Mouse (Mus musculus): ENCODE results near the gene Mrc2.
A peak's percentile ranks its signal among the peaks of the same experiment; 100 is the strongest.

Mrc2 gene

DNA sequence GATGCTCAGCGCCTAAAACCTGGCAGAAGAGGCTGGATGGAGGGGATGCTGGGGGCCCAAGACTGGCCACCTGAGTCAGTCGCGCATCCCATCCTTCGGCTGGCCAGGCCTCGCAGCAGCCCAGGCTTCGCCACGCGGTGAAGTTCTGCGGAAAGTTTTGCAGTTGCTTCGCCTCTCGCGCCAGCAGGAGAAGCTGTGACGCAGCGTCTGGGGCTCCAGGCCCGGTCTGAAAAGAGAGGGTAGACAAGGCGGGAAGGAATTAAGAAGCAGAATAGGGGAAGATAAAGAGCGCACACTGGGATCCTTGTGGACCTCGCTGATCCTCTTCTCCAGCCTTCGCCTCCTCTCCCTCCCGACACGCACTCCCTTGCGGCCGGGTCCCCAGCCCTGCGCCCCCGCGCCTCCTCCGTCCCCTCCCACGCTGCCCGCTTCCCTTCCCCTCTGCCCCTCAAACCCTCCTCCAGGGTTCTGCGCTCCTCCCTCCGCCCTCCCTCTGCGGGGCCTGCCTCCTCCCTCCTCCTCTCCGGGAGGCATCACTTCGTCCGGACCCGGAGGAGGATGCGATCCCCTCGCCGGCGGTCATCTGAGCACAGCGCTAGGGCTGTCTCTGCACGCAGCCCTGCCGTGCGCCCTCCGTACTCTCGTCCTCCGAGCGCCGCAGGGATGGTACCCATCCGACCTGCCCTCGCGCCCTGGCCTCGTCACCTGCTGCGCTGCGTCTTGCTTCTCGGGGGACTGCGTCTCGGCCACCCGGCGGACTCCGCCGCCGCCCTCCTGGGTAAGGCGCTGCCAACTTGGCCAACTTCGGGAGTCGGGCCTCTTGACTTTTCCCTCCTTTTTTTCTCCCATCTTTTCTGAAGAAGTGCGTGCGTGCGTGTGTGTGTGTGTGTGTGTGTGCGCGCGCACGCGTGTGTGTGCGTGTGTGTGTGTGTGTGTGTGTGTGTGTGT lies at the start of gene Mrc2:
Mrc2 (plus strand) TSS at position 520 of the 948 bp plus-strand sequence.
- DNase-seq (ENCODE audit: low spot score) = peak; percentile 84

DNA sequence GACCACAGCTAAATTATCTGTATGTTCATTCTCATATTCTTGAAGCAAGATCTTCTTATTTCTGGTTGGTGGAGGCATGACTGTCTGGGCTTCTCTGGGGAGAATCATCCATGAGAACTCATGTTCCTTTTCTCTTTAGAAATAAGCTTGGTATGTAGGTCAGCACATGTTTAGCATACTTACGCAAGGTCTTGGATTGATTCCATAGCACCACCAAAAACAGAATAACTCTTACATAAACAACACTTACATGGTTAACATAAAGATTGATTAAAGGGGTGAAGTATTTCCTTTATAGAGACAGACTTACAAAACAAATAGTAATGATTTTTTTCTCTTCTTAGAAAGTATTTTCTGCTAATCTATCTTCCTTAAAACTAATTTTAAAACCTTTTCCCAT lies 46.1 kb upstream of the Mrc2 start:
- DNase-seq (ENCODE audit: low spot score) = no peak

DNA sequence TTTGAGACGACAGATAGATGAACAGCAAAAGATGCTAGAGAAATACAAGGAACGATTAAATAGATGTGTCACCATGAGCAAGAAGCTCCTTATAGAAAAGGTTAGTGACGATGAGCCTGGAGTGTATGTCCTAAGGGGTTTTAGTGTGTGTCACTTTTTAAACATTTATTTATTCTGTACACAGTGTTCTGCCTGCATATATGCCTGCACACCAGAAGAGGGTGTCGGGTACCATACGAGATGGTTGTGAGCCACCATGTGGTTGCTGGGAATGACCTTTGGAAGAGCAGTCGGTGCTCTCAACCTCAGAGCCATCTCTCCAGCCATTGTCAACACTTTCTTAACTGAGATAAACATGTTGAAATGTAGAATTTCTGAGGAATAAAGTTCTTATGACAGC lies 45.7 kb upstream of the Mrc2 start:
- no peak for DNase-seq (ENCODE audit: low spot score)

DNA sequence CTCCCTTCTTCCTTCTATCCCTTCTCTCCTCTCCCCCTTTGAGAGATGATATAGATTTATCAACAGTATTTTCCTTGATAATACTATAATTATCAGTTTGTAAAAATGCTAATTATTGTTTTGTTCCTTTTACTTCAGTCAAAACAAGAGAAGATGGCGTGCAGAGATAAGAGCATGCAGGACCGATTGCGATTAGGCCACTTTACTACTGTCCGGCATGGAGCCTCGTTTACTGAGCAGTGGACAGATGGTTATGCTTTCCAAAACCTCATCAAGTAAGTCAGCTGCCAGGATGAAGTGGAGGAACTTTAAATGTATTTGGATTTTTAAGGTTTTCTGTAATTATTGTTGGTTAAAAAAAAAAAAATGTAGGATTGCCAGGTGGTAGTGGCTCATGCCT lies 45.1 kb upstream of the Mrc2 start:
- DNase-seq (ENCODE audit: low spot score) = no peak

DNA sequence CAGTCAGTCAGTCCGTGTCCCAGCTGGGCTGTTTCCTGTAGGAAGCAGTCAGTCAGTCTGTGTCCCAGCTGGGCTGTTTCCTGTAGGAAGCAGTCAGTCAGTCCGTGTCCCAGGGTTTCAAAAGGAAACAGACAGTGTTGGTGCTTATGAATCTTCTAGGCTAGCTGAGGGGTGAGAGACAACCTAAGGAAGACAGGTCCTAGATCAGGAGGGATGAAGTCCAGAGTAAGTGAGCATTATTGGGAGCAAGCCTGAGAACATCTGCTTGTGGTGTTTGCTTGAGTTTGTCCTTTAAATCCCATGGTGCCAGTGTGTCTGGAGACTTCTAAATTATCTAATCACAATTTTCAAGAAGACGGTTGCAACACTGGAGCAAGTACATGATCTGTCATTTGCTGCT lies 32.7 kb upstream of the Mrc2 start:
- no peak for DNase-seq (ENCODE audit: low spot score)

DNA sequence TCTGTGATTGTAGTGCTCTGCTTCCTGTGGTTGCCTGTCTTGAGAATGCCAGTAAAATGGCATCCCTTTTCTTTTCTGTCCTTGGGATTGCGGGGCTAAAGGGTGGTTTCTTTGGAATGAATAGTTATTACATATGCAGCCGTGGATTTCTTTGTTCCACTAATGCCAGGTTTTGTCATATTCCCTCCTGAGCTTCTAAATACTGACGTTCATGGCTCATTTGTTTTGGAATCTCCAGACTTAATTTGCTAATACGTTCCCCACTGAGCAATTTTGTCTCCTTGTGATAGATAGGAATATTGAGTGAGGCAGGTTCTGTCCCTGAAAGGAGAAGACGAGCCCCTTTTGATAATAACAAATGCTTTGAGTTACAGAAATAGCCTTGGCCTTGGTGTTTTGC lies 31.3 kb upstream of the Mrc2 start:
- DNase-seq (ENCODE audit: low spot score) = no peak

DNA sequence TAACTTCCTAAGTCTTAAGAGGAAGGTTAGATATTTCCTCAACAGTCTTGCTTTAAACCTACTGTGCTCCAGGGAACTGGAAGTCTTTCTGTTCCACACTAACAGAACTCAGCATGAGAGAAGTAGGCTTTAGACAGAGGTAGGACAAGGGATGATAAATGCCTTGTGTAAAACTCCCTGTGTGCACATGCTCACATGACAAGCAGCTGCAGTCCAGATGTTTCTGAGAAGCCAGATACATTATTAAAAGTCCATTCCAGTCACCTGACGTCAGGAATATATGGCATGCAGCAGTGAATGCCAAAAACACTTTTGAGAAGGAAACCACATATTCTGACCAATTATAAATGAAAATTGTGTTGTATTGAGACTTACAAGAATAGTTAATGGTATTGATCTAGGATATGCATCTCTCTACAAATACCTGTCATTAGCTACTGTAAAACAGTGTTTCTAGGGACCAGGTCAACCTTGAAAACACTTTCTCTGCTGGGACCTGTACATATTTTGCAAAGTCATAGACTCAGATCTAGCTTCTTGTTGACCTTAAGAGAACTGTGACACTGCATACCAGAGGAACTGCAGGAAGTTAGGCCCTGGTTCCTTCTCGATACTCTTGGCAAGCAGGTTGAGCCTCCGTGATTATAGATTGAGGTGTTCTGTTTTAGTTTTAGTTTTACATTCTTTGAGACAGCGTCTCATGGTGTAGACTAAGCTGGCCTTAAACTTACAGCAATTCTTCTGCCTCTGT lies 30.7 kb upstream of the Mrc2 start:
- DNase-seq (ENCODE audit: low spot score) = peak; percentile 55

DNA sequence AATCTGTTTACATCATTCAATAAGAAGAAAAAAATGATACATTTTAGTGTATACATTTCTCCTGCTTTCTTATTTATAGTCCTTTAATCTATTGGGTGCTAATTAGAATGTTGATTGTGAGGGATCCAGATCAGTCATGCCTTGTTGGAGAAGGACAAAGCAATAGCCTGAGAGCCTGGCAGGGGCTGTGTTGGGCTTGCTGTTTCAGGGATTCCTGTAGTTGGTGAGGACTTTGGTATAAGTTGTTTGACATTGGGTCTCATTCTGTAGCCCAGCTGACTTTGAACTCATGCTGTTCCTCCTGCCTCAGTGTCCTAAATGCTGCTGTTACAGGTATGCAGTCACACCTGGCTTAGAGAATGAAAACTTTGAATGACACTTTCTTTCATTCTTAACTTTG lies 27.9 kb upstream of the Mrc2 start:
- DNase-seq (ENCODE audit: low spot score) = no peak

DNA sequence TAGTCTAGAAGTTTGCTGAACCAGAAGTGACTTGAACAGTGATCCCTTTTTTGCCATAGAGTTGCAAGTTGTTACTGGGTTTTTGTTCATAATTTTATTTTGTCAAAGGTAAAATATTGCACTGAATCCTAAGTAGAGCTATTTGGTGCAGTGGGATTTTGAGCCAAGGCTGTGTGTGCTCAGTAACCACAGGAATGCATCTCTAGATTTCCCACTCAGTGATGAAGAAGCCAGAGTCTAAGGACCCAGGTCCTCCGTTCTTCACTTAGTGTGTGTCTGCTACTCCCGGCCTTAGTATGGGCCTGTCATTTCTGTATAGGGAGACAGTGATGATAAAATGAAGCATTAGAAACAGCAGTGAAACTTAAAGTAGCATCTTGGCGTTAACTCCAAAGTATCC lies 27.5 kb upstream of the Mrc2 start:
- DNase-seq (ENCODE audit: low spot score) = no peak

DNA sequence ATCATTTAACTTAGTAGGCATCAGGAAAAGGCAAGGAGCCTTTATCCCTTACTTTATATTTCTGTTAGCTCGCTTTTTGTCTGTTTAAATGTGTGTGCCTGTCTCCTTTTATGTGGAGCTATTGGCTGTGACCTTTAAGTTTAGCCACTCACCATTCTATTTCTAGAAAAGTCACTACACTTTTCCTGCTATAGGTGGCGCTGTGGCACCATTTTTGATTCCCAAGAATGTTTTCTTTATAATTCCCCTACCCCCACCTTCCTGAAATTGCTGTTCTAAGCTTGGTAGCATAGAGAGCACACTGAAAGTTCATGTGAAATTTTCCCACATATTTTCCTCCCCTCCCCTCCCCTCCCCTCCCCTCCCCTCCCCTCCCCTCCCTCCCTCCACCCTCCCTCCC lies 22.3 kb upstream of the Mrc2 start:
- peak; percentile 87 for DNase-seq (ENCODE audit: low spot score)

DNA sequence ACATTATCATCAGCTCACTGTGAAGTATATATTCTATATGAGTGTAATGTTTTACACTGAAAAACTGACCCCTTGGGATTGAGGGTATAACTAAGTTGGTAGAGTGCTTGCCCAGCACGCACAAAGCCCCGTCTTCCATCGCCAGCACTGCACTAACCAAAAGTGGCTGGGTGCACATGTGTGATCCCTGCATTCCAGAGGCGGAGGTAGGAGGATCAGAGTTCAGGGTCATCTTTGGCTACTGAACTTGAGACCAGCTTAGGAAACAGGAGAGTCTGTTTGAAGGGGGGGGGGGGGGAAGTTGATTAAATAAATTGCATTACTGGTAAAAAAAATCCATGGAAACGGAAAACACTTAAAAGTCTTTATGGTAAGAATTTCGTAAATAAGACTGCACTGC lies 12.0 kb upstream of the Mrc2 start:
- no peak for DNase-seq (ENCODE audit: low spot score)

DNA sequence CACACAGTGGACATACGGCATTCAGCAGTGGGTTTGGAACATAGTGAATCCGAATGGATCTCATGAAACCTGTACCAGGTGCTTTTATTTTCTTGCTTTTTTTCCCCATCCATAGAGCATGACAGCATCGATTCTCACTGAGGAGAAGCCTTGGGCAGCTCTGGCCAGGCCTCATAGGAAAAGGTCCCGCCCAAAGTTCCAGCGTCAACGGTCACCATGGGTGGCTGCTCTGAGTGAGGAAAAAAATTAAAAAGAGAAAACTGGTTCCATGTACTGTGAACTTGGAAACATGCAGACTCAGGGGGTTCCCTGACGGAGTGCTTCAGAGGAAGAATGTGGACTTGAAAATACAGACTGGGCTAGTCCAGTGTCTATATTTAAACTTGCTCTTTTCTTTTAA lies 11.2 kb upstream of the Mrc2 start:
- no peak for DNase-seq (ENCODE audit: low spot score)

DNA sequence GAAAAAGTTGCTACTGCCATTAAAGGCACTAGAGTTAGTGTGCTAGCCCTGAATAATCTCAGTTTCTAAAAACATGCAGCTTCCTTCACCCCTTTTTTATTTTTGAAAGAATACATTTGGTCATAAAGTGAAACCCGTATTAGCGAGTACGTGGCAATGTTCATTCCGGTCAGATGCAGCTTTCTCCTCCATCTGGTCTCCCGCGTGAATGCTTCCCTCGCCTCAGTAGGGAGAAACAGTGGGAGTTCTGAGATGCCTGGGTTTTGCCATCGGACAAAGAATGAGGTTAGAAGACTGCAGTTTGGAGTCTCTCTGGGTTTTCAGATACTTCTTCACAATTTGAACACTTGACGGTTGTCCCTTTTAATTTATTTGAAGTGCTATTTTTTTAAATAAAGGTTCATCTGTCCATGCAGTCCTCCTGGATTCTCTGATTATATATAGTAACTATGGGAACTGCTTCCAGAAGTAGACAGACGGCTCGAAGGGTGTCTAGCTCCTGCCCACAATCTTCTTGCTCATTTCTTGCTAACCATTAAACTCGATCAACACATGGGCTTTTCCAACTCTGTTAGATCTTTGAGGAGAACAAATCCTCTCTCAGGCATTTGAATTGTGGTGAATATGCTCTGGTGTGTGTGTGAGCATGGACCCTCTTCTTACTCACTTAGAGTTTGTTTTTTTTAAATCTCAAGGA lies 10.5 kb upstream of the Mrc2 start:
- DNase-seq (ENCODE audit: low spot score) = no peak

DNA sequence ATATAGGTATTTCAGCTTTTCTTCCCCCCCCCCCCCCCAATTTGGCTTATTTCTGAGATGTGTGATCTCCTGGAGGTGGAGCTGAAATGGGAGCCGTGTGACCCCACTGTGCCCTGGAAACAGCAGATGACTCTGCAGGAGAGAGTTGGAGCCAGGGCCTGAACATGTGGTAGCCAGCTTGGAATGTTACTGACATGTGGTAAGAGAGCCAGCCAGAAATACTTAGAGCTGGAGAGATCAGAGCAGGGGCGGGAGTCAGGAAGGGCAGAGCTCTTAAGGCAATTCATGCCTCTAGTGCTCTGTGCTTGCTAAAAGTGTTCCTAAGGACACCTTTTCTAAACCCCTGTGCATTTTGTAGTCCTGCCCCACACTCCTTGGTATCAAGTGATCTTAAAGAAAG lies 10.0 kb upstream of the Mrc2 start:
- DNase-seq (ENCODE audit: low spot score) = peak; percentile 79

DNA sequence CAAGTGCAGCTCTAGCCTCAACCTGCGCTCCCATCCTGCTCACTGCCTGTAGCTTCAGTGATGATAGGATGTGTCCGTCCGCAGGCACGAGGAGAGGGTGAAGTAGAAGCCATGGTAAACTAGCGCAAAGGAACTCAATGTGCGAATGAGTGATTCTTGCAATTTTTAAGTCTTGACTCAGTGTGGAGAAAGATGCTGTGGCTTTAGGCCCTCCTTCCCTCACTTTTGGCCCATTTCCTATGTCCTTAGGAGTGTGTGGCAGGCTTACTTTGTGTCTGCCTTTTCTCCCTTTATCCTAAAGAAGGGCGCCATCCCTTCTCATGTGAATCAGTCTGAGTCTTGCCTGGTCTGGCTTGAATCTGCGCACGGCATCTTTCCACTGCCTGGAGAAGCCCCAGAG lies 9.4 kb upstream of the Mrc2 start:
- DNase-seq (ENCODE audit: low spot score) = no peak

DNA sequence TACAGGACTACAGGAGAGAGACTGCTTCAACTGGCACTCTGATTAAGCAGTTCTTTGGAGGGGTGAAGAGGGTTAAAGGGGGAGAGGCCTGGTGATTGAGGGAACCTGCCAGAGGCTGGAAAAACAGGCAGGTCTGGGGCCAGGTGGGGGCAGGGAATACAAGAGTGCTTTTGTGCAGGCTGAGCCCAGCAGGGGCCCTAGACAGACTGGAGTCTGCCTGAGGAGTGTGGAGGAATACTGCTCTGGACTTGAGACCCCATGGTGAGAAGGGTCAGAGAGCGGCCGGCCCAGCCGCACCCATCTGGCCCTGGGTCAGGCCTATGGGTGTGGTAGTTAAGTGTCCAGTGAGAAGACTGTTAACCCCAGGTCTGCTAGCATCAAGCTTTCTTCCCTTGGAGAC lies 6.7 kb upstream of the Mrc2 start:
- DNase-seq (ENCODE audit: low spot score) = peak; percentile 64

DNA sequence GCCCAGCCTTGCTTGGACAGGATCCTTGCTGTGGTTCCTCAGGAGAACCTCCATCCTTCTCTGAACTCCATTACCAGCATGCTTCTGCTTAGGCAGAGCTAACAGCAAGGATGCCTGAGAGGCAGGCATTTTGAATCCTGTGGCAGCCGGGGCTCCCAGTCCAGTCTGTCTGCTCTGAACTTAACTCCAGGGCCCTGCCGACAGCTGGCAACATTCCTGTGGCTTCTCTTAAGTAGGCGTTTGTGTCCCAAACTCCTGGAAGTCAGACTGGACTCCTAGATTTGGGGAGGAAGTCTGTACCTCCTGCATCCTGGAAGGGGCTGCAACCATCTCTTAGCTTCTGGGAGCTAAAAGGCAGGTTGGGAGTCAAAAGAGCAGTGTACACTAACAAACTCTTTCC lies 3.0 kb upstream of the Mrc2 start:
- DNase-seq (ENCODE audit: low spot score) = no peak

DNA sequence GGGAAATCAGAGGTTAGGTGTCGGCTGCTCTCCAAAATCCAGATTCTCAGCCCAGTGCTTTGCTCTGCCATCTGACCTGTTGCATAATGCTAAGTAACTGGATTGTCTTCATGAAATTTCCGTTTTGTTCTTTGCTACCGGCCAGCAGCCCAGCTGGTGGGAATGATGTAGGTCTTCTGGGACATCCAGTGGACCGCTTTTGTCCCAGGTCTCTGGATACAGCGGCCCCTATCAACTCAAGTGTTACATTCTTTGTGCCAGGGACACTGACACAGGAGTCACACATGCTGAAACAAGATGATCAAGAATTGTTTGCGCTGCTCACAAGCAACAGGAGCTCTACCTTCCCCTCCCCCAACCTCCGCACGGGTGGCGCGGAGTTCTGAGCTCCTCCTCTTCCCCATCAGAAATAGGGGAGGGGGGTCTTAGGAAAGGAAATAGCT lies 741 bp upstream of the Mrc2 start:
- DNase-seq (ENCODE audit: low spot score) = peak; percentile 83

DNA sequence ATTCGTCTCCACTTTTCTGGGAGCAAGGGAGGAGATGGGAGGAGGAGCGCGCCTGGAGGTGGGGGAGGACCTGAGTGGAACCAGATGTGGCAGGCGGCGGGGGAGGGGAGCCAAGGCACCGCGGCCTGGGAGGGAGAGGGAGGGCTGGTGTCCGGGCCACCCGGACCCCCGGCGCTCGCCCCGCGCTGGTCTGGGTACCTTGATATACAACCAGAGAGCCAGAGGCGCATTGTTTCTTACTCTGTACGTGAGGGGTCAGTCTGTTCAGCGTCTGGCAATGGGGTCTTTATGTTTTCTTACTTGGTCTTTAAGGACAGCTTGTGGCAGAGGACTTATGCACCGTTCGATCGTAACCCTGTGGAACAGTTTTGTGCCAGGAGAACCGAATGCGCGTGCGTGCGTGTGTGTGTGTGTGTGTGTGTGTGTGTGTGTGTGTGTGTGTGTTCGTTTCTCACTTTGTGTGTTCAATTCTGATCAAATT lies 698 bp downstream of the Mrc2 start:
- DNase-seq (ENCODE audit: low spot score) = peak; percentile 85

DNA sequence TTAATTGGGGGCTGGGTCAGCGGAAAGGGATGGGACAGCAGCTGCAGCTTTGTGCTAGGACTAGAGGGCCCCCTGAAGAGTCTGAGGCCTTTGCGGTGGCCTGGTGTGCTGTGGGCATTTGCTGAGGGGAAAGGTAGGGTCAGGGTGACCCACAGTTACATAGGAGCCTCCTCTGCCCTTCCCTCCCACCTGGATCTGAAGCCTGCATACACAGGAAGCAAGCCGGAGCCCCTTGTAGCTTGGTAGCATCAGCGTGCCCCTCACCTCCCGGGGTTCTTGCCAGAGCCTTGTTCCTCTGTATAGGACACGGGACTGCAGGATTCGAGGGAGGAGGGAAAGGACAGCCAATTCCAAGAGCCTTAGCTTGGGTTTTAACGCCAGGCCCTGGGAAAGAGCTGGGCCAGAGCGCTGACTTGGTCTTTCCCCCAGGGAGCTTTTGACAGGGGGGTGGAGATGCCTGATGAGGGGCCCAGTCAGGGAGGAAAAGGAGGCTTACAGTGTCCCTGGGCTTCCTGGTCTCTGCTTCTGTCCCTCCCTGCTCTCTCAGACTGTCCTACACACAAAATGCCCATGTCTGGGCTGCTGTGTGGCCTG lies 1.6 kb downstream of the Mrc2 start:
- peak; percentile 44 for DNase-seq (ENCODE audit: low spot score)

DNA sequence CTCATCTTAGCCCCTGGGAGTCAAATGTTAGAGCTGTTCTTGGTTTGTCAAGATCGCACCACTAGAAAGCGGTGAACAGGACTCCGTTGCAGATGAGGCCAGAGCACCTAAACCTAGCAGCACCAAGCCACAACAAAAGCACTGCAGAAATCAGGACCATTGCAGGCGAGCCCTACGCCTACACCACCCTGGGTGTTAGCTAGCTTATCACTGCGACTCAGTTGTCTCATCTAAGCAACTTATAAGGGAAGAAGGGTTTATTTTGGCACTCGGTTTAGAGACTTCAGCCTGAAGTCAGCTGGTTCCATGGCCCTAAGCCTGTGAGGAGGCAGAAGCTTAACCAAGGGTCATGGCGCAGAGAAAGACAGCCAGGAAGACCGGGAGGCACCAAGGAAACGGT lies 3.6 kb downstream of the Mrc2 start:
- DNase-seq (ENCODE audit: low spot score) = no peak

DNA sequence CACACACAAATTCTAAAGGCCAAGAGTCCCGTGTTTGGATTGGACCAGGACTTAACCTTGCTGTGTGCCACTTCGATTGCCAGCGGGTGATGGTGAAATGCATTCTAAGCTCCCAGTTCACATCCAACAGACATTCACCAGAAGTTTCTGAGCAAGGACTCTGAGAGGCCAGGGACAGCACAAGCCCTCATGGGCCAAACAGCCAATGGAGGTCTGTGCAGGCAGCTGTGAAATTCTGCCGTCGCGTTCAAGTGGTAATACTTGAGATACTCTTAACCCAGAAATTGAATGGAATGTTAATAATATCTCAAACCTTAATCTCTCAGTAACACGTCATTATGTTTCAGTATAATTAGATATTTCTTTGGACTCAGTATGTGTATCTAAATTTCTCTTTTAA lies 17.8 kb downstream of the Mrc2 start:
- DNase-seq (ENCODE audit: low spot score) = no peak

Measured in embryo, embryonic 10.5 days (tissue).